Mouse (Mus musculus) cerebellum, adult 2 months (tissue): ENCODE results near the gene Wipf2. TPM values are rescaled to one million over a fixed set of nuclear protein-coding genes. Genes with fewer than 3 reads are reported as not detected.

ENCODE experiments used
- DNase-seq, 2 experiments: peaks; one replicate each; pipeline ENCODE4 v3.0.0; 2021
- H3K27ac ChIP-seq: fragments of 200-500 bp; 2 replicates; pipeline ENCODE4 v1.5.1; 2012; ENCODE audit warnings: low read length, control low read depth, inconsistent platforms; ENCODE audit not compliant: insufficient read depth
- H3K27me3 ChIP-seq: fragments of 200-500 bp; 2 replicates; pipeline ENCODE4 v1.6.1; 2012; ENCODE audit warnings: inconsistent platforms, mild to moderate bottlenecking, low read length, moderate library complexity; ENCODE audit not compliant: control insufficient read depth, insufficient read depth
- H3K4me1 ChIP-seq: fragments of 200-500 bp; 2 replicates; pipeline ENCODE4 v1.6.1; 2011; ENCODE audit warnings: low read length; ENCODE audit not compliant: control insufficient read depth, insufficient read depth
- H3K4me3 ChIP-seq: fragments of 200-500 bp; replicated peaks from 2 replicates; pipeline ENCODE3; 2011; ENCODE audit warnings: mild to moderate bottlenecking, low read depth, low read length, control low read depth; ENCODE audit not compliant: insufficient read depth
- CTCF ChIP-seq: fragments of 200-500 bp; IDR thresholded peaks from 2 replicates; pipeline ENCODE4 v1.5.1; 2011; ENCODE audit warnings: low read depth, mild to moderate bottlenecking, control low read depth, low read length, moderate library complexity, borderline replicate concordance; ENCODE audit not compliant: insufficient read depth
- POLR2A ChIP-seq: fragments of 200-500 bp; IDR thresholded peaks from 2 replicates; pipeline ENCODE4 v1.6.1; 2011; ENCODE audit warnings: low read length, control low read depth, borderline replicate concordance; ENCODE audit not compliant: insufficient read depth
- WGBS: fragments of 180-500 bp; shearing (Covaris S2); methylation state at CpG from one replicate; pipeline ENCODE4 v1.1.7; 2018; 5-methylcytosine and 5-hydroxymethylcytosine counted together
- polyA plus RNA-seq: library from polyadenylated mRNA; depleted of rRNA; stranded (reverse); fragments of >200 nt; gene quantifications from 2 replicates; pipeline ENCODE4 v1.2.3, GENCODE M21; 2012

Gene Wipf2
- polyA plus RNA-seq, 1 experiment, result 25.8 TPM

DNA sequence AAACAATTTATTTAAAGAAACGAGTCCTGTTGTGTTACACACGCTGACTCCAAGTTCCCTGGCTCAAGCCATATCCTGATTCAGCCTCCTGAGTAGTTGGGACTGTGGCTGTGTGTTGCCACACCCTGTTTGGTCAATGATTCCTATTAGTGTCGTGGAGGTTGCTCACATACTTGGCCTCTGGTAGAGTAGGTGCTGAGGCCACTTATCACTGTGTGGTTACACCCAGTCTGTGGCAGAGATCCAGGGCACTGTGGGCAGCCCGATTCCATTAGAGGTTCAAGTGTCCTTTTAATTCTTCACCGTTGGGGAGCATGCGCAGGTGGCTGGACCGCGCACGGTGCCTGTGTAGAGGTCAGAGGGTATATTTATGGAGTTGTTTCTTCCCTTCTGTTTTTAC lies 10.5 kb downstream of the Wipf2 start:
- Histone ChIP-seq H3K4me1 (peaks cover 20% of the 10 kb centered on the region), H3K4me3 (no peak overlapping the region), H3K27ac (no peak overlapping the region), H3K27me3 (no peaks in the 10 kb centered on the region)
- WGBS, result 55% methylated on average over 9 of the region's 9 CpGs
- peak in 1 of 2 experiments; percentile 34 for DNase-seq
- no peak for TF ChIP-seq CTCF
- no peak for TF ChIP-seq POLR2A

DNA sequence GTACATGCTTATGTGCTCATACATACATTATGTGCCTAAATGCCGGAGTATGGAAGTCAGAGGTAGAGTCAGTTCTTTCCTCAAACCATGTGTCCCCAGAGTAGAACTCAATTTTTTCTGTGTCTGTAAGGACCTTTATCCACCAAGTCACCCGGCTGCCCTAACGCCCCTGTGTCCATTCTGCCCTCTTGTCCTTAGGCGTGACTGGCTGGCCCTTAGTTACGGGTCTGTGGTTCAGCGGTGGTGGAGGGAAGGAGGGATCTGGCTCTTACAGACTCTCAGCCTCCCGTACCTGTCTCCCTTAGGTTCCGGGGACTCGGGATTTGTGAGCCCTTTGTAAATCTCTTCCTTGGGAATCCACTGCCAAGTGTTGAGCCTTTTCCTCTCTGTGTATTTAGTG lies 13.6 kb downstream of the Wipf2 start:
- Histone ChIP-seq H3K27ac (no peak overlapping the region), H3K4me1 (peaks cover 7% of the 10 kb centered on the region), H3K27me3 (no peaks in the 10 kb centered on the region), H3K4me3 (no peak overlapping the region)
- no peak for DNase-seq
- no peak for TF ChIP-seq POLR2A
- no peak for TF ChIP-seq CTCF
- WGBS, result 71% methylated on average over 9 of the region's 9 CpGs

DNA sequence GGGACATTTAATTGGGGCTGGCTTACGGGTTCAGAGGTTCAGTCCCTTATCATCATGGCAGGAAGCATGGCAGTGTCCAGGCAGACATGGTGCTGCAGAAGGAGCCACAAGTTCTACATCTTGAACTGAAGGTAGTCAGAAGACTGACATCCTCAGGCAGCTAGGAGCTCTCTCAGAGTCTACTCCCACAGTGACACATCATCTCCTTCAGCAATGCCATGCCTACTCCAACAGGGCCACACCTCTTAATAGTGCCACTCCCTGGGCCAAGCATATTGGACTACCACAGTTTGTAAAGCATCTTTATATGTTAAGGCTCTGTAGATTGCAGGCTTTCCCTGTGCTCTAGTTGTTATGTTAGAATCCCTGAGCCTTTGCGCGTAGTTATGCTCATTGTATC lies 24.3 kb downstream of the Wipf2 start:
- H3K27ac ChIP-seq, result no peak overlapping the region
- TF ChIP-seq CTCF (no peak), POLR2A (no peak)
- H3K4me3 ChIP-seq, result no peak overlapping the region
- WGBS, result 97% methylated on average over 3 of the region's 3 CpGs
- H3K4me1 ChIP-seq, result no peaks in the 10 kb centered on the region; the same call in 1 of the 2 replicates
- H3K27me3 ChIP-seq, result no peaks in the 10 kb centered on the region
- no peak for DNase-seq

DNA sequence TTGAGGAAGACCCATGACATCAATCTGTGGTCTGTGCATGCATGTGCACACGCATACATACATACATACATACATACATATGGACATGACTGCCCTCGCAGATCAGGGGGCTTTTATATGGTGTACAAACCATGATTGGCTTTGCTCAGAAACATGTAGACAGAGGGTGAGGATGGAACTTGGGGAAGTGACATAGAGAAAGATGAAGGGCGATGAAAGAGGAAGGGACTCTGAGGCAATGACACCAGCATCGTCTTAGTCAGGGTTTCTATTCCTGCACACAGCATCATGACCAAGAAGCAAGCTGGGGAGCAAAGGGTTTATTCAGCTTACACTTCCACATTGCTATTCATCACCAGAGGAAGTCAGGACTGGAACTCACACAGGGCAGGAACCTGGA lies 25.6 kb downstream of the Wipf2 start:
- no peaks in the 10 kb centered on the region for H3K4me1 ChIP-seq
- no peak overlapping the region for H3K4me3 ChIP-seq
- TF ChIP-seq POLR2A, result no peak
- no peak for TF ChIP-seq CTCF
- no peak overlapping the region for H3K27ac ChIP-seq
- DNase-seq, result no peak
- 95% methylated on average over 4 of the region's 4 CpGs for WGBS
- no peaks in the 10 kb centered on the region for H3K27me3 ChIP-seq

DNA sequence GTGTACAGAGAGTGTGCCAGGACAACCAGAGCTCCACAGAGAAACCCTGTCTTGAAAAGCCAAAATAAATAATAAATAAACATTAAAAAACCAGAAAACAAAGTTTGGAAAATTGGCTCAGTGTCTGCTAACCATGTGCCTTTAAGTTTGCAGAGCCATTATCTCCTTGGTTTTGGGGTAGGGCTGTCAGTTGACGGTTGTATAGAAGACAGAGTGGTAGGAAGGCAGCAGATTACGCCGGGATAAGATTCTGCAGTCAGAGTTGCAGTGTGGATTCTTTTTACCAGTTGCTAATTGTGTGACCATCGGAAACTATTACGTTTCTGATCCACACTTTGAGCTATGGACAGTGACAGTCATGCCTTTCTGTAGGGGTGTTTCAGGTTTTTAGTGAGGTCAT lies 26.5 kb downstream of the Wipf2 start:
- DNase-seq, result no peak
- Histone ChIP-seq H3K27me3 (no peaks in the 10 kb centered on the region), H3K4me1 (no peaks in the 10 kb centered on the region), H3K4me3 (no peak overlapping the region), H3K27ac (no peak overlapping the region)
- TF ChIP-seq CTCF, result no peak
- no peak for TF ChIP-seq POLR2A
- WGBS, result 92% methylated on average over 5 of the region's 5 CpGs

DNA sequence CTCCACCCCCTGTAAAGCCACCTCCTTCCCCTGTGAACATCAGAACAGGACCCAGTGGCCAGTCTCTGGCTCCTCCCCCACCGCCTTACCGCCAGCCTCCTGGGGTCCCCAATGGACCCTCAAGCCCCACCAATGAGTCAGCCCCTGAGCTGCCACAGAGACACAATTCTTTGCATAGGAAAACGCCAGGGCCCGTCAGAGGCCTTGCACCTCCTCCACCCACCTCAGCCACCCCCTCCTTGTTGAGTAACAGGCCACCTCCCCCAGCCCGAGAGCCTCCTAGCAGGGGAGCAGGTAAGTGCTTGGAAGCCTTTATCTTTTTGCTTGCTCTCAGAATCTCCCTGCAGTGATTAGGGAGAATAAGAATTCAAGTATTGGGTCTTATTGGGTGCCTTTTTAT lies 29.0 kb downstream of the Wipf2 start:
- no peaks in the 10 kb centered on the region for H3K27me3 ChIP-seq
- no peak for DNase-seq
- no peak for TF ChIP-seq POLR2A
- no peak for TF ChIP-seq CTCF
- H3K4me3 ChIP-seq, result no peak overlapping the region
- H3K27ac ChIP-seq, result no peak overlapping the region
- 59% methylated on average over 5 of the region's 5 CpGs for WGBS
- H3K4me1 ChIP-seq, result no peaks in the 10 kb centered on the region

DNA sequence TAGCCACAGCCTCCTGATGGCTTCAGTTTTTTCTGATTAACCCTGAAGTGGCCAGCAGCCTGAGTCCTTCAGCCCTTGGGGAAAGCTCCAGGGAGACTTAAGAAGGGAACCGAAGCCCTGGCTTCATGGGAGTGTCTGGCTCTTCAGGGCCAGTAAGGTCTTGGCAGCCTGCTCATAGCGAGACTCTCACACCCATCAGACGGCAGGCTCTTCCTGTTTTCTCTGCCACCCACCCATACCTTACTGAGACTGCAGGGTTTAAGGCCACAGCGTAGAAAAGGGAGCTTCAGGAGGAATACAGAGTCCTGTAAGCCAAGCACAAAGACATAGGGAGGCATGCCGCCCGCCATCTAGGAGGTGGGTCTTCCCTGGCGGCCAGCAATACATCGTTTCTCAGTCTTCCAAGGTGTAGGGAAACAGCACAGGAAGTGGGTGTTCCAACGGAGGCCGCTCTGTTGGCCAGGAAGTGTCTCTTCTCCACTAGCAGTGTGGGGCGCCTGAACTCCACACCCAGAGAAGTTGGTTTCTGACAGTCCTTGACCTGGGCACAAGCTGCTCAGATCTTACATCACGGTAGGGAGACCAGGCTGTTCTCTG lies 37.2 kb downstream of the Wipf2 start:
- no peak overlapping the region for H3K4me3 ChIP-seq
- H3K27me3 ChIP-seq, result no peaks in the 10 kb centered on the region
- no peaks in the 10 kb centered on the region for H3K4me1 ChIP-seq
- no peak for TF ChIP-seq CTCF
- no peak for TF ChIP-seq POLR2A
- WGBS, result 87% methylated on average over 12 of the region's 12 CpGs
- no peak overlapping the region for H3K27ac ChIP-seq
- DNase-seq, result no peak

DNA sequence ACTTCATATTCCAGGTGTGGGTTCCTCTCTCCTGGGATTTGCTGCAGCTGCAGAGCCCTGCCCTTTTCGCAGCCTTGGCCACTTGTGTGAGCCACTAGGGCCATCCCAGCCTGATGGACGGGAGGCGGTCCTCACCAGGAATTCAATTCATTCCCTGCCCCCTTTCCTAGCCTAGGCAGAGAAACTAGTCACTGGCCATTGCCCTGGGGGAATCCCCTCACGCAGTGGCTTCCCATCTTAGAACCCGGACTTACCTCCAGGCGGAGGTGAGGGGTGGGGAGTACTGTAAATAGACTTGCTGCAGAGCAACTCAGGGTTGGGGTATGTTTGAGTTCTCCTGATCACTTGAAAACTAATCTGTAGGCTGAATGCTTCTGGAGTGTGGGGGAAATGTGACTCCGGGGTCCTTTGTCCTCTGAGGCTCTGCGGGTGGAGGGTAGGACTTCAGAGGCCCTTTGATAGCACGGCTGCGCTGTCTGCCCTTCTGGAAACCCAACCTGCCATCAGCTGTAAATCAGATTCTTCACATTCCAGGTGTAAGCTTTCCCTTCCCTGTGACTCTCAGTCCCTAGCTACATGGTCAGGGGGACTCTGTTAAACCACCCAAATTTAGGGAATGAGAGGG lies 39.3 kb downstream of the Wipf2 start:
- TF ChIP-seq CTCF (no peak), POLR2A (no peak)
- Histone ChIP-seq H3K27me3 (no peaks in the 10 kb centered on the region), H3K27ac (no peak overlapping the region), H3K4me3 (no peak overlapping the region), H3K4me1 (no peaks in the 10 kb centered on the region; the same call in 1 of the 2 replicates)
- 47% methylated on average over 10 of the region's 10 CpGs for WGBS
- no peak for DNase-seq
